Mouse (Mus musculus): ENCODE results near the gene Gm8947.

Gm8947 gene

DNA sequence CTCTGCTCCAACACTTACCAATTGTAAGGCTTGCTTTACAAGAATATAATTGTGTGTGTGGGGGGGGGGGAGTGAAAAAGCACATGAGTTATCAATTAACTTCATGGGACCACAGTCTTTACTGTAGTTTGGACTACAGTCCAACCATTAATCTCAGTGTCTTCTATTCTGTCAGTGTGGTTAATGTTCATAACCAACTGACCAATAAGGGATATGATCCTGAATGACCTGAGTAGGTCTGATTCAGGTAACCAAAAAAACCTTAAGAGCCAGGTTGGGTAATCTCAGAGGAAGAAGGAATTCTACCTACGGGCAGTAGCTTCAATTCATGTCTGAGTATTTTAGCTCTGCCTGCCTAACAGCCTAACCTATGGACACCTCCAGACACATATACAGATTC, 32.4 kb downstream of the Gm8947 start:
- no peak for DNase-seq (ENCODE audit: low spot score in 2 of 2)

DNA sequence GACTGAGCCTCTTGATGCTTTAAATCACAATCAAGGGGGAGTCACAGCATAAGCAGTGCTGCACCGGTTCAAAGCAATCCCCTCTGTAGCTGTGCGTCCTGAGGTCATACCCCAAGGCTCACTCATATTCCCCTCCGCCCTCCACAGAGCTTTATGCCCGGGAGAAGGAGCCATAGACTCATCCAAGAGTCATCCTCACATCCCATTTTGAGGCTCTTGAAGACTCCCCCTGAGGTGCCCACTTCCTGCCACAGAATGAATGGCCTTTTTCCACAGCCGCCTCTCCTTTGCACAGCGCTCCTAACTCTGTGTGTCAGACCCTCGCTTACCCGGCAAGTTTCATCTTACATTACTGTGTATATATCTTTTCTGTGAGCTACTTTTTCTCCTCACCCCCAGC, 35.3 kb downstream of the Gm8947 start:
- DNase-seq (ENCODE audit: low spot score in 2 of 2) = peak in 1 of 2 experiments; percentile 52

DNA sequence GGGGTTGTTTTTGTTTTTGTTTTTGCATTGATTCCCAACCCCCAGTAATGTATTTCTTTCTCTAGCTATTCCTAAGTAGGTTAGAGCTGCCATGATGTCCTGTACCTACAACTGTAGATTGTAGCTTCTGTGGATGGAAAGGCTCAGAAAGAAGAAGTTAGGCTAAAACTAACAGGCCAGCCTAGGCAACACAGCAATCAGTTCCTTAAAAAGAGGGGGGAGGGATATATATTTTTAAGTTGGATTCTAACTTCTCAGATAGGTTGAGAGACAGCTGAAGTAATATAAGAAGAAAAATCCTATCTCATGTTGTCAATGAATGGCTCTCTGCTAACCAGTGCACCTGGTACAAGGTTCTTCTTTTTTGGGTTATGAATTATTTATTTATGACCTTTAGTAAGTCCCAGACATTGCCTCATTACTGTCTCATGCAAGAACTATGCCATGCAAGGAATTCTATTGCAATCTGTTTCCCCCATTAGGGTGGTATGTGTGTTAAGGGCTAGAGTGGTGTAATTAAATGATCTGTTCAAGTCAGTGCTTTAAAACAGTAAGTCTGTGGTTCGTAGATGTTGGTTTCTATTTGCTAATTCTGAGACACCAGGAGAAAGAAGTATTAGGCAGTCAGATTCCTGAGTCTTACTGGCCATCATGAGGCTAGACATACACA, 36.3 kb downstream of the Gm8947 start:
- no peak for DNase-seq (ENCODE audit: low spot score in 2 of 2)

DNA sequence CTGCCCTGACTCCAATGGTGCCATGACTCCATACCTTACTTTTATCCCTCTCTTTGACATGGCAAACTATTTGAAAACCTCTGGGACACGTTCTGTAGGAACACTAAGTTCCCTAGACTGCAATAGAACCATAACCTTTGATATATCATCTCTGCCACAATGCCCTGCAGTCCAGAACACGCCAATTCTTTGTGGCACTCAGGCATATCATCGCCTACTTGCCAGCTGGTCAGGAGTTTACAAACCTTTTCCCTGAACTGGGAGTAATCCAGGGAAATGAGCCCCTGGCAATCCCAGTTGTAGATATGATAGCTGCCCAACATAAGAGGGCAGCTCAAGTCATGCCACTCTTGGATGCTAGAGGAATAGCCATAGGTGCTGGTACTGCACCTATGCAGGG, 40.2 kb downstream of the Gm8947 start:
- DNase-seq (ENCODE audit: low spot score in 2 of 2) = no peak

DNA sequence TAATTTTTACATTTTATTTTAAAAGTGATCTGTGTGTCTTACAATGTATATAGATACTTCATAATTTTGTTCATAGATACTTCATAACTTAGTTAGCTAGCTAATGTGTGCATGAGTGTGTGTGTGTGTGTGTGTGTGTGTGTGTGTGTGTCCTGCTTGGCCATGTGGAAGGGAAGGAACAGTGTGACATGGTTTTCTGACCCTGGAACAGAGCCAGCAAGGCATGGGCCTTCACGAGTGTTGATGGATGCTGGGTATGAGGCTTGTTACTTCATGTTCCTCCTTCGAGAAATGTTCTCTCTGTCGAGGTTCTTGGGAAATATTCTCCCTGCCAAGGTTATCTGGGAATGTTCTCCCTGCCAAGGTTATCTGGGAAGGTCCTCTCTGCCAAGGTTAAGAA, 41.6 kb downstream of the Gm8947 start:
- no peak for DNase-seq (ENCODE audit: low spot score in 2 of 2)

DNA sequence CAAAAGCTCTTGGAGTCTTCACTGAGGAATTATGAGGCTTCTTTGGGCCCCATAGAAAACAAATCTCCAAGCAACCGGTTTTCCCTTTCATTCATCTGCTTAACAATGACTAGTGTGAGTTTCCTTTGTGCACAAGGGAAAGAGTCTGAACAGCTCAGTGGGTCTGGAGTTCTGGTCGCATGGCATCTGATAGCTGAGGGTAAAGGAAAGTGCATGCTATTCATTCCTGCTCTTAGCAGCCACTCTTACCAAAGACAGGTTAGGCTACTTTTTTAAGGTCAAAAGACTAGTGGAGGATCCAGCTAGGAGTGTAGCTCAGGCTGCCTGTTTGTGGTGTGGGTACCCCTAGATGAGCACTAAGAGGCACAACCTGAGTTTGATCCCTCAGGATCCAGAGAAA, 43.4 kb downstream of the Gm8947 start:
- DNase-seq (ENCODE audit: low spot score in 2 of 2) = no peak

DNA sequence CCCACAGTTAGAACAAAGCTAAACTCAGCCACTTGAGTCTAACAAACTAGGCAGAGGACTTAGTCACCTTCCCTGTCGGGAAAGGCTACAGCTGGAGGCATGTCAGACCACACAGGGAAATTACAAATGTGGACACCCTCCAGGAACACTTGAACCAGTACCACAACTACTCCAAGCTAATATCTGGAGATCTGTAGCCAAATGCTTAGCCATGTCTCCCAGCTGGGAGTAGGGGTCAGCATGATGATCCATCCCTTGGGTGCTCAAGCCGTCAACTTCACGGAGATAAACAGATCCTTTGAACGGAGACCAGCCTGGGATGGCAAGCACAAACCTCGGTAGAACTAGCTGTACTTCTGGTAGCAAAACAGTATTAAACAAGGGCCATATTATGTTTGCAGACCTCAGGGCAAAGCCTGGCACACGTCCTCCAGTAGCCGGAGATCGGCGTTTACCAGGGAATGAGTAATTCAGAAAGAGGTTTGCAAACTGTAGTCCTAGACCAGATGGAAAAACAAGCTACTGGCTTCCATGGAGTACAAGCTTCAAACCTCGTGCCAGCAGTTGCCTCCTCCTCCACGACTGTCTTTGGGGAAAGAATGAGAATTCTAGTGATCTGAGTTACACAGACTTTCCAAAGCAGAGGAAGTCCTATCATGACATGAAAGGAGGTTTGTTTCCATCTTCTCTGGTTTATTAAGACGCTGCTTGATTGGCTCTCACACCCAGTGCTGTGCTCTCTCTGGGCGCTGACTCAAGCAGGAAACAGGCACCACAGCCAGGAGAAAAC, 44.2 kb downstream of the Gm8947 start:
- DNase-seq (ENCODE audit: low spot score in 2 of 2) = no peak

DNA sequence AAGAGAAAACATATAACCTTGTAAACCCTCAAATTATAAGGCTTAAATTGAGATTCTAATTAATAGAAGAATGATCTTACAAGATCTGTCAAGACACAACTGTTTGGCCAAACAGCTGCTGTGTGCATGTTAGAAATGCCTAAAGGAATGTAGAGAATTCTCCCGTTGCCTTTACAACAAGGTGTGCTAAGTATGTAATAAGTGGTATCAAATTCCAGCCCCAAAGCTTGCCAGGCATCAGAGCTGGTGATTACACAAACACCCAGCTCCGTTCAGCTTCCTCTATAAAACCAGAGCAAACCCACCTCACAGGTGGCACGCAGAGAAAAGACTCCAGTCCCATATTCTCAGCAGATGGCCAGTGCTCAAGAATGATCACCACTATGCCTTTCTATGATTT, 45.6 kb downstream of the Gm8947 start:
- DNase-seq (ENCODE audit: low spot score in 2 of 2) = no peak

DNA sequence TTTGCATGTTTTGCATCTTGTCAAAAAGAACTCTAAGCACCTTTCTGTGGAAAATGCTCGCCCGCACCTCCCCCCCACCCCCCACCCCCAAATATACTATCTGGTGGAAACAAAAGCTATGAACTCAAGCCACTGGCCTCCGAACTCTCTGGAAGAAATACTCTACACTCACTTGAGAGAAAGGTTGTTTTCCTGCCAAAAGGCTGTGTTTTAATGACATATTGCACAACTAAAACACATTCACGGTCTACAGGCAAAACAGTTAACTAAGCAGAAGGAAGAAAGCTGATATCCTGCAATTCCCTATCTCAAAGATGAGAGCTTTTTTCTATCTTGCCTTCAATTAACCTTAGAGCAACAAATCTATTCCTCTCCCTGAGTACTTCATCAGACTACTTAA, 51.2 kb downstream of the Gm8947 start:
- DNase-seq (ENCODE audit: low spot score in 2 of 2) = no peak
